Mouse (Mus musculus) CH12.LX (cell line): Measurements from ENCODE around the gene Cuedc2.

Source experiments
- CTCF ChIP-seq, 2 experiments: IDR thresholded peaks in 1 of 2; conservative IDR thresholded peaks in 1 of 2; 2 replicates each; pipeline ENCODE4 v1.5.1; 2011 to 2012; ENCODE audit warnings: low read depth in 2 of 2, low read length in 2 of 2, improper control_type of control experiment in 1 of 2, inconsistent platforms in 1 of 2, mild to moderate bottlenecking in 1 of 2, moderate library complexity in 1 of 2
- MAX ChIP-seq: IDR thresholded peaks from 2 replicates; pipeline ENCODE4 v1.6.1; 2011; ENCODE audit warnings: low read length, improper control_type of control experiment
- NELFE ChIP-seq: IDR thresholded peaks from 2 replicates; pipeline ENCODE4 v1.6.1; 2011; ENCODE audit warnings: low read depth, low read length, improper control_type of control experiment
- NRF1 ChIP-seq: IDR thresholded peaks from 2 replicates; pipeline ENCODE4 v1.6.1; 2014; ENCODE audit warnings: low read depth, mild to moderate bottlenecking, inconsistent platforms, low read length, improper control_type of control experiment, moderate library complexity
- POLR2A ChIP-seq: IDR thresholded peaks from 2 replicates; pipeline ENCODE4 v1.6.1; 2011; ENCODE audit warnings: low read depth, mild to moderate bottlenecking, improper control_type of control experiment, low read length
- SMC3 ChIP-seq: IDR thresholded peaks from 2 replicates; pipeline ENCODE4 v1.6.1; 2011; ENCODE audit warnings: low read depth, low read length, improper control_type of control experiment
- TBP ChIP-seq: conservative IDR thresholded peaks from 2 replicates; pipeline ENCODE4 v1.6.1; 2011; ENCODE audit warnings: low read depth, low read length, improper control_type of control experiment
- USF2 ChIP-seq: conservative IDR thresholded peaks from 2 replicates; pipeline ENCODE4 v1.6.1; 2011; ENCODE audit warnings: low read depth, low read length, improper control_type of control experiment

DNA sequence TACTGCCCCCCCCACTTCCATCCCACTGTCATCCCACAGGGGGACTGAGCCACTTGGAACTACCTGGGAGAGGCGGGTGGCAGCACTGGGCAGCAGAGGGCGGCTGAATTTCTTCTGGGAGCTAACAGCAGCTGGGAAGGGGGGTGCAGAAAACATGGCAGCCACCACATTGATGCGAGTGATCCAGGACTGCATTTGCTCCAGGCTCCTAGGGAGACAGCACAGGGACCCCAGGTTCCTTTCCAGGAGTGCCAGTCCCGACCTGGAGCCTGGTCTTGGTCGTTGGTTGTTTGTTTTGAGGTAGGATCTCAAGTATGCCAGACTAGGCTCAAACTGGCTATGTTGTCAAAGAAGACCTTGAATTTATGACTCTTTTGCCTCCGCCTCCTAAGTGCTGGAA is 24.9 kb downstream of the Cuedc2 start:
- TF ChIP-seq POLR2A (no peak), TBP (no peak), MAX (no peak), NRF1 (no peak), CTCF (conservative IDR thresholded peaks at IDR 0.05 in 1 of 2, IDR thresholded peaks at IDR 0.05 in 1 of 2; ENCODE audit: low read depth in 2 of 2, low read length in 2 of 2) (no peak), USF2 (no peak), NELFE (no peak), SMC3 (no peak)
